Mouse (Mus musculus) small intestine, adult 2 months (tissue): ENCODE data around the gene Olfr222. TPM values are rescaled to one million over a fixed set of nuclear protein-coding genes. Genes with fewer than 3 reads are reported as not detected.

Experiments used
- H3K27ac ChIP-seq: fragments of 200-500 bp; 2 replicates; pipeline ENCODE4 v1.5.1; 2012; ENCODE audit warnings: low read depth, low read length, control low read depth, inconsistent platforms; ENCODE audit not compliant: insufficient read depth
- H3K27me3 ChIP-seq: fragments of 200-500 bp; 2 replicates; pipeline ENCODE4 v1.6.1; 2012; ENCODE audit warnings: mild to moderate bottlenecking, moderate library complexity, low read length, inconsistent platforms; ENCODE audit not compliant: control insufficient read depth, insufficient read depth
- H3K36me3 ChIP-seq: fragments of 200-500 bp; 2 replicates; pipeline ENCODE4 v1.6.1; 2012; ENCODE audit warnings: mild to moderate bottlenecking, low read length, control low read depth, inconsistent platforms; ENCODE audit not compliant: control insufficient read depth, insufficient read depth
- H3K4me1 ChIP-seq: fragments of 200-500 bp; 2 replicates; pipeline ENCODE4 v1.6.1; 2012; ENCODE audit warnings: low read length, inconsistent platforms, mixed read lengths; ENCODE audit not compliant: control insufficient read depth, insufficient read depth, insufficient read length
- H3K4me3 ChIP-seq: fragments of 200-500 bp; 2 replicates; pipeline ENCODE4 v1.5.1; 2012; ENCODE audit warnings: low read depth, mild to moderate bottlenecking, control low read depth, inconsistent platforms, low read length, moderate library complexity
- CTCF ChIP-seq: fragments of 200-500 bp; IDR thresholded peaks from 2 replicates; pipeline ENCODE4 v1.5.1; 2012; ENCODE audit warnings: low read depth, mild to moderate bottlenecking, control low read depth, inconsistent platforms, low read length, moderate library complexity, mixed read lengths; ENCODE audit not compliant: insufficient replicate concordance, insufficient read length; ENCODE audit errors: extremely low read depth
- POLR2A ChIP-seq: fragments of 200-500 bp; IDR thresholded peaks from 2 replicates; pipeline ENCODE4 v1.6.1; 2012; ENCODE audit warnings: low read depth, mild to moderate bottlenecking, control low read depth, inconsistent platforms, low read length, moderate library complexity
- WGBS: fragments of 180-500 bp; shearing (Covaris S2); methylation state at CpG from one replicate; pipeline ENCODE4 v1.1.7; 2018; 5-methylcytosine and 5-hydroxymethylcytosine counted together
- polyA plus RNA-seq: library from polyadenylated mRNA; depleted of rRNA; stranded (reverse); fragments of >200 nt; gene quantifications from 2 replicates; pipeline ENCODE4 v1.2.3, GENCODE M21; 2012; rRNA removed

The Olfr222 gene
- polyA plus RNA-seq, 1 experiment: not detected

DNA sequence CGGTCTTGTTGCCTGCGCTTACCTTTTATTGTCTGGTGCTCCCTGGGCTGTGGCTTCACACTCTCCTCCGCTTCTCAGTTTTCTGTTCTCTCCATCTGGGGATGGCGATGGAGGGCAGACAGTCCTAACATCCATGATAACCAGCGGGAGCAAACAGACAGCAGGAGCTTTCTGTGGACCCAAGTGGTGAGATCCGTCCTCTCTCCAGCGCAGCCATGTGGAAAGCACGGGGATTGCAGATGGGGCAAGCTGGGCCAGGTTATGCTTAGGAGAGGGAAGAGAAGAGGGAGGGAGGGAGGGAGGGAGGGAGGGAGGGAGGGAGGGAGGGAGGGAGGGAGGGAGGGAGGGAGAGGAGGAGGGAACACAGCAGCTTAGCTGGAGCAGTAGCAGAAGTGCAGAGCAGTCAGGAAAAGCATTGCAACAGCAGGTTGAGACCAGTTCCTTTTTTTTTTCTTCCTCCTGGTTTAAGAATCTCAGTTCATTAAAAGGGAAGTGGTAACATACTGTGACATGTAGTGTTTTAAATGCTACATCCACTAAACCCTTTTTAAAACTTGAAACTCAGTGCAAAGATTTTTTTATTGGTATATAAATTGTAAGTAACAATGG, 49.5 kb downstream of the Olfr222 start, which contains the start of gene Zkscan17:
Zkscan17 (minus strand) TSS at position 280 of the 609 bp plus-strand sequence.
- Histone ChIP-seq H3K27ac (no peak within 1 kb of the TSS), H3K36me3 (no peaks in the 10 kb centered on the region)
- 40% methylated on average over 8 of the region's 8 CpGs for WGBS

GRCm38 (mm10) chr11:59525237-59525636, 50.8 kb downstream of the Olfr222 start:
- no peak for TF ChIP-seq POLR2A
- TF ChIP-seq CTCF: peak; percentile 78; the same call in 1 of the 2 replicates
- no peaks in the 10 kb centered on the region for H3K36me3 ChIP-seq
- WGBS: 8% methylated on average over 10 of the region's 10 CpGs
- no peaks in the 10 kb centered on the region for H3K4me1 ChIP-seq
- no peak overlapping the region for H3K27ac ChIP-seq
- H3K4me3 ChIP-seq: no peak overlapping the region
- H3K27me3 ChIP-seq: no peaks in the 10 kb centered on the region

More for the DNA sequence above, 49.5 kb downstream of the Olfr222 start, which contains the start of gene Zkscan17:
- Histone ChIP-seq H3K4me1 (no peaks in the 10 kb centered on the region), H3K4me3 (0 out of 2 replicates have a peak within 1 kb of the TSS, but pooled peaks have one; percentile 13), H3K27me3 (no peaks in the 10 kb centered on the region)
- no peak for TF ChIP-seq POLR2A
- TF ChIP-seq CTCF: no peak

DNA sequence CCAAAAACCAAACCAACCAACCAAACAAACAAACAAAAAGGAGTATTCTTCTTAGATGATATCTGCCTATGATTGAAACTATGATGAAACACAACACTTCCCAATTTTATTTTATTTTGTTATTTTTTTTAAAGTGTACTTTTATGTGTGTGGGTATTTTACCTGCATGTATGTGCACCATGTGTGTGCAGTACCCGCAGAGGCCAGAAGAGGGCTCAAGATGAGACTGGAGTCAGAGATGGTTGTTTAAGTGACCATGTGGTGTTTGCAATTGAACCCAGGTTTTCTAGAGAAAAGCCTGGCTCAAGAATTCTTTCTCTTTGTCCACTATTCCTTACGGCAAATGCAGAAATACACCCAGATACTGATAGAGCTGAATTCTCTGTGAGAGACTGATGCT, 51.9 kb downstream of the Olfr222 start:
- Histone ChIP-seq H3K4me1 (no peaks in the 10 kb centered on the region), H3K27me3 (no peaks in the 10 kb centered on the region), H3K27ac (no peak overlapping the region), H3K36me3 (no peaks in the 10 kb centered on the region), H3K4me3 (no peak overlapping the region)
- TF ChIP-seq POLR2A: no peak
- TF ChIP-seq CTCF: no peak
- WGBS: 97% methylated on average over 2 of the region's 2 CpGs

Other genes with a start within 250 kb of the Olfr222 start
- gene Prss38, start 200.6 kb downstream of the Olfr222 start, polyA plus RNA-seq: not detected in 2 replicates
- gene Jmjd4, start 126.2 kb downstream of the Olfr222 start, polyA plus RNA-seq: 1.9 and 2.4 TPM in 2 replicates
- 9.8 and 14.6 TPM in 2 replicates for gene Snap47, start 125.0 kb downstream of the Olfr222 start, polyA plus RNA-seq
- 0.08 TPM in 1 of 2 replicates, not detected in the other for gene Zfp867, start 103.8 kb downstream of the Olfr222 start, polyA plus RNA-seq
- gene Zkscan17, start 49.5 kb downstream of the Olfr222 start, polyA plus RNA-seq: 3.7 and 5.8 TPM in 2 replicates
- gene Nlrp3, start 34.7 kb downstream of the Olfr222 start, polyA plus RNA-seq: 0.16 and 0.20 TPM in 2 replicates
- not detected in 2 replicates for gene Olfr223, start 17.1 kb upstream of the Olfr222 start, polyA plus RNA-seq
- 38.8 and 76.4 TPM in 2 replicates for gene Mprip, start 85.1 kb upstream of the Olfr222 start, polyA plus RNA-seq
- gene Pld6, start 211.4 kb upstream of the Olfr222 start, polyA plus RNA-seq: 0.72 and 1.3 TPM in 2 replicates
- 9.9 and 23.8 TPM in 2 replicates for gene Flcn, start 233.8 kb upstream of the Olfr222 start, polyA plus RNA-seq